Mouse (Mus musculus): ENCODE results near the gene Fubp1. TPM values are rescaled to one million over a fixed set of nuclear protein-coding genes. Genes with fewer than 3 reads are reported as not detected.
A peak's percentile ranks its signal among the peaks of the same experiment; 100 is the strongest.

Fubp1 gene
- polyA plus RNA-seq, 1 experiment from 2014 or later: 300 TPM

- Histone ChIP-seq H3K4me3 (ENCODE audit: low read depth, low read length) (no peak overlapping the region), H3K27ac (ENCODE audit: low read depth) (no peak overlapping the region), H3K36me3 (ENCODE audit: insufficient read depth) (no peaks in the 10 kb centered on the region), H3K4me2 (no peak overlapping the region), H3K9me3 (ENCODE audit: low read depth, low read length) (no peaks in the 10 kb centered on the region), H3K27me3 (ENCODE audit: insufficient read depth, low read length) (no peaks in the 10 kb centered on the region), H3K9ac (no peak overlapping the region), H3K4me1 (ENCODE audit: insufficient read depth) (no peaks in the 10 kb centered on the region)
- DNase-seq (no peak), ATAC-seq (ENCODE audit: insufficient read depth) (no peak)
- no peak for TF ChIP-seq CTCF (IDR thresholded peaks at IDR 0.05; ENCODE audit: low read depth)
Measured at GRCm38 (mm10) chr3:152202942-152203341, 7.3 kb upstream of the Fubp1 start.

- H3K4me3 ChIP-seq (ENCODE audit: low read depth, low read length): no peak overlapping the region
- TF ChIP-seq CTCF (IDR thresholded peaks at IDR 0.05; ENCODE audit: low read depth): no peak
- H3K4me2 ChIP-seq: no peak overlapping the region
- WGBS: 81% methylated on average over 6 of the region's 6 CpGs
- no peak overlapping the region for H3K9ac ChIP-seq
- H3K27ac ChIP-seq (ENCODE audit: low read depth): no peak overlapping the region
- H3K4me1 ChIP-seq (ENCODE audit: insufficient read depth): no peaks in the 10 kb centered on the region
- no peaks in the 10 kb centered on the region for H3K27me3 ChIP-seq (ENCODE audit: insufficient read depth, low read length)
- DNase-seq (no peak), ATAC-seq (ENCODE audit: insufficient read depth) (no peak)
- no peaks in the 10 kb centered on the region for H3K9me3 ChIP-seq (ENCODE audit: low read depth, low read length)
- no peaks in the 10 kb centered on the region for H3K36me3 ChIP-seq (ENCODE audit: insufficient read depth)
Measured at GRCm38 (mm10) chr3:152203411-152203810, 6.8 kb upstream of the Fubp1 start.

- DNase-seq (no peak), ATAC-seq (ENCODE audit: insufficient read depth) (no peak)
- H3K9me3 ChIP-seq (ENCODE audit: low read depth, low read length): no peaks in the 10 kb centered on the region
- H3K27me3 ChIP-seq (ENCODE audit: insufficient read depth, low read length): no peaks in the 10 kb centered on the region
- H3K9ac ChIP-seq: no peak overlapping the region
- no peak overlapping the region for H3K4me2 ChIP-seq
- H3K36me3 ChIP-seq (ENCODE audit: insufficient read depth): no peaks in the 10 kb centered on the region
- 36% methylated on average over 3 of the region's 3 CpGs for WGBS
- H3K4me3 ChIP-seq (ENCODE audit: low read depth, low read length): no peak overlapping the region
- H3K27ac ChIP-seq (ENCODE audit: low read depth): no peak overlapping the region
- no peak for TF ChIP-seq CTCF (IDR thresholded peaks at IDR 0.05; ENCODE audit: low read depth)
- no peaks in the 10 kb centered on the region for H3K4me1 ChIP-seq (ENCODE audit: insufficient read depth)
Measured at GRCm38 (mm10) chr3:152203996-152204395, 6.2 kb upstream of the Fubp1 start.

- H3K36me3 ChIP-seq (ENCODE audit: insufficient read depth): no peaks in the 10 kb centered on the region
- H3K27me3 ChIP-seq (ENCODE audit: insufficient read depth, low read length): no peaks in the 10 kb centered on the region
- WGBS: 79% methylated on average over 3 of the region's 3 CpGs
- no peaks in the 10 kb centered on the region for H3K9me3 ChIP-seq (ENCODE audit: low read depth, low read length)
- H3K4me1 ChIP-seq (ENCODE audit: insufficient read depth): no peaks in the 10 kb centered on the region
- ATAC-seq (ENCODE audit: insufficient read depth) (no peak), DNase-seq (no peak)
- no peak overlapping the region for H3K4me3 ChIP-seq (ENCODE audit: low read depth, low read length)
- H3K4me2 ChIP-seq: no peak overlapping the region
- no peak overlapping the region for H3K9ac ChIP-seq
- no peak overlapping the region for H3K27ac ChIP-seq (ENCODE audit: low read depth)
- TF ChIP-seq CTCF (IDR thresholded peaks at IDR 0.05; ENCODE audit: low read depth): no peak
Measured at GRCm38 (mm10) chr3:152204577-152204976, 5.6 kb upstream of the Fubp1 start.

- 84% methylated on average over 4 of the region's 4 CpGs for WGBS
- H3K27ac ChIP-seq (ENCODE audit: low read depth): no peak overlapping the region
- ATAC-seq (ENCODE audit: insufficient read depth): no peak
- no peak for DNase-seq
- no peaks in the 10 kb centered on the region for H3K27me3 ChIP-seq (ENCODE audit: insufficient read depth, low read length)
- peaks cover 2% of the 10 kb centered on the region; the same call in 1 of the 2 replicates for H3K36me3 ChIP-seq (ENCODE audit: insufficient read depth)
- no peaks in the 10 kb centered on the region for H3K9me3 ChIP-seq (ENCODE audit: low read depth, low read length)
- no peak overlapping the region for H3K9ac ChIP-seq
- H3K4me1 ChIP-seq (ENCODE audit: insufficient read depth): no peaks in the 10 kb centered on the region; the same call in 1 of the 2 replicates
- no peak overlapping the region for H3K4me2 ChIP-seq
- no peak for TF ChIP-seq CTCF (IDR thresholded peaks at IDR 0.05; ENCODE audit: low read depth)
- H3K4me3 ChIP-seq (ENCODE audit: low read depth, low read length): no peak overlapping the region
Measured at GRCm38 (mm10) chr3:152207156-152207555, 3.1 kb upstream of the Fubp1 start.

- peak overlapping the region; percentile 80 for H3K4me2 ChIP-seq
Measured at GRCm38 (mm10) chr3:152208096-152208885, 1.9 kb upstream of the Fubp1 start.

GRCm38 (mm10) chr3:152209177-152209966 lies 850 bp upstream of the Fubp1 start:
- DNase-seq (peak; percentile 72), ATAC-seq (ENCODE audit: insufficient read depth) (peak; percentile 42)
- H3K4me1 ChIP-seq (ENCODE audit: insufficient read depth): peaks cover 6% of the 10 kb centered on the region; the same call in 1 of the 2 replicates
- peak overlapping the region; percentile 99 for H3K4me3 ChIP-seq (ENCODE audit: low read depth, low read length)
- H3K36me3 ChIP-seq (ENCODE audit: insufficient read depth): peaks cover 5% of the 10 kb centered on the region; the same call in 1 of the 2 replicates
- no peak for TF ChIP-seq CTCF (IDR thresholded peaks at IDR 0.05; ENCODE audit: low read depth)
- 2% methylated on average over 25 of the region's 25 CpGs for WGBS
- peak overlapping the region; percentile 80 for H3K4me2 ChIP-seq
- H3K9me3 ChIP-seq (ENCODE audit: low read depth, low read length): no peaks in the 10 kb centered on the region
- peak overlapping the region; percentile 100 for H3K27ac ChIP-seq (ENCODE audit: low read depth)
- peak overlapping the region; percentile 100 for H3K9ac ChIP-seq
- no peaks in the 10 kb centered on the region for H3K27me3 ChIP-seq (ENCODE audit: insufficient read depth, low read length)

More at GRCm38 (mm10) chr3:152208096-152208885, 1.9 kb upstream of the Fubp1 start:
- no peaks in the 10 kb centered on the region for H3K9me3 ChIP-seq (ENCODE audit: low read depth, low read length)
- WGBS: 80% methylated on average over 7 of the region's 7 CpGs
- TF ChIP-seq CTCF (IDR thresholded peaks at IDR 0.05; ENCODE audit: low read depth): no peak
- no peak for DNase-seq
- no peaks in the 10 kb centered on the region for H3K27me3 ChIP-seq (ENCODE audit: insufficient read depth, low read length)
- no peak overlapping the region for H3K9ac ChIP-seq
- H3K36me3 ChIP-seq (ENCODE audit: insufficient read depth): peaks cover 5% of the 10 kb centered on the region; the same call in 1 of the 2 replicates
- no peak overlapping the region; the same call in 1 of the 2 replicates for H3K4me3 ChIP-seq (ENCODE audit: low read depth, low read length)
- no peak overlapping the region for H3K27ac ChIP-seq (ENCODE audit: low read depth)
- peaks cover 6% of the 10 kb centered on the region; the same call in 1 of the 2 replicates for H3K4me1 ChIP-seq (ENCODE audit: insufficient read depth)
- no peak for ATAC-seq (ENCODE audit: insufficient read depth)

Measured in lung, embryonic 14.5 days (tissue).